Mouse (Mus musculus) hindbrain, embryonic 11.5 days (tissue): ENCODE measurements around the gene Fxyd1. TPM values are rescaled to one million over a fixed set of nuclear protein-coding genes. Genes with fewer than 3 reads are reported as not detected.

Experiments
- ATAC-seq: fragments of 200-750 bp; cut with Nextera tagmentation; 2 replicates; pipeline ENCODE4 v1.8.0; 2017; ENCODE audit warnings: mild to moderate bottlenecking, moderate TSS enrichment, moderate library complexity; ENCODE audit not compliant: low FRiP score
- DNase-seq: peaks from one replicate; pipeline ENCODE4 v3.0.0-alpha.2; 2015; ENCODE audit warnings: low spot score
- H3K27ac ChIP-seq: fragments of 300-500 bp; sonication (generic); 2 replicates; pipeline ENCODE4 v1.5.1; 2014; ENCODE audit warnings: mild to moderate bottlenecking, low read depth, low read length
- H3K27me3 ChIP-seq: fragments of 300-500 bp; sonication (generic); 2 replicates; pipeline ENCODE4 v1.6.1; 2014; ENCODE audit warnings: mild to moderate bottlenecking, low read length, moderate library complexity, mixed read lengths; ENCODE audit not compliant: control insufficient read depth, insufficient read depth
- H3K36me3 ChIP-seq: fragments of 300-500 bp; sonication (generic); 2 replicates; pipeline ENCODE4 v1.6.1; 2014; ENCODE audit warnings: mild to moderate bottlenecking, low read length, moderate library complexity, mixed read lengths; ENCODE audit not compliant: control insufficient read depth, insufficient read depth
- H3K4me1 ChIP-seq: fragments of 300-500 bp; sonication (generic); replicated peaks from 2 replicates; pipeline ENCODE4 v1.6.1; 2014; ENCODE audit warnings: low read length, mixed read lengths; ENCODE audit not compliant: control insufficient read depth, insufficient read depth
- H3K4me2 ChIP-seq: fragments of 300-500 bp; sonication (generic); replicated peaks from 2 replicates; pipeline ENCODE4 v1.6.1; 2014; ENCODE audit warnings: mild to moderate bottlenecking, low read depth, low read length
- H3K4me3 ChIP-seq: fragments of 300-500 bp; sonication (generic); 2 replicates; pipeline ENCODE4 v1.5.1; 2014; ENCODE audit warnings: low read depth, low read length
- H3K9ac ChIP-seq: fragments of 300-500 bp; sonication (generic); 2 replicates; pipeline ENCODE4 v1.6.1; 2014; ENCODE audit warnings: low read depth, low read length
- H3K9me3 ChIP-seq: fragments of 300-500 bp; sonication (generic); 2 replicates; pipeline ENCODE4 v1.6.1; 2016; ENCODE audit warnings: low read length; ENCODE audit not compliant: control insufficient read depth
- WGBS: fragments of 180-500 bp; shearing (Covaris S2); extraction: QIAGEN DNeasy Blood & Tissue Kit; methylation state at CpG from one replicate; pipeline ENCODE4 v1.1.7; 2014; 5-methylcytosine and 5-hydroxymethylcytosine counted together
- polyA plus RNA-seq: library from polyadenylated mRNA; unstranded; fragments of >200 nt; fragmentation: Nextera tagmentation; extraction: Ambion mirVana; gene quantifications from 2 replicates; pipeline ENCODE4 v1.2.1, GENCODE M21; 2014

The Fxyd1 gene
- polyA plus RNA-seq, 1 experiment from 2014 or later = 18.1 TPM

DNA sequence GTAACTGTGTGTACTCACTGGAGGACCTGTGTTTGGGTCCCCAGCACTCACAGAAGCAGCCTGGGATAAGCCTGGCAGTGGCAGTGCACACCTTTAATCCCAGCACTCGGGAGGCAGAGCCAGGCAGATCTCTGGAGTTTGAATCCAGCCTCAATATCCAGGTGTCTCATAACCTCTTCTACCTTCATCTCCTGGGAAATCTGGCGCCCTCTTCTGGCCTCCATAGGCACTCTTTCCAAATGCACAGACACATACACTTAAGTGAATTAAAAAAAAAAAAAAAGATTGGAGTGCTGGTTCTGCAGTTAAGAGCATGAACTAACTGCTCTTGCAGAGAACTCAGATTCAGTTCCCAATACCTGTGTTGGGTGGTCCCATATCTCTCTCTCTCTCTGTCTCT is 26.3 kb downstream of the Fxyd1 start:
- 76% methylated on average over 2 of the region's 2 CpGs for WGBS
- ATAC-seq = no peak
- Histone ChIP-seq H3K27me3 (no peaks in the 10 kb centered on the region), H3K4me1 (no peaks in the 10 kb centered on the region), H3K9me3 (no peaks in the 10 kb centered on the region), H3K9ac (no peak overlapping the region), H3K27ac (no peak overlapping the region), H3K4me3 (no peak overlapping the region), H3K4me2 (no peak overlapping the region), H3K36me3 (no peaks in the 10 kb centered on the region)
- no peak for DNase-seq

DNA sequence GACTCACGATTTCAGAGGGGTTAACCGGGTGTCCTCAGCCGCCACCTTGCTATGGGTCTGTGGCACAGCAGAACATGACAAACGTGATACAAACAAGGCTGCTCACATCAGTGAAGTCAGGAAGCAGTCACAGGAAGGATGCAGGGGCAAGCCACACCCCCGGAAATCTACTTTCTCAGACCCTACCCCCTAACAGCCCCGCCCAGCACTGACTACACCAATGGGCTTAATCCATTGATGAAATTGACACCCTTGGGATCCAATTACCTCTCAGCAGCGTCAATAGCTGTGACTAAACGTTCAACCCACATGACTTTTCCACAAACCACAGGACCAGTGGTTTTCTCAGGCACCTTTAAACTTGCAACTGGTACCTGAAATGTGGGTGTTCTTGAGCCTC is 28.4 kb downstream of the Fxyd1 start:
- no peak overlapping the region for H3K4me3 ChIP-seq
- no peak overlapping the region for H3K27ac ChIP-seq
- 74% methylated on average over 8 of the region's 8 CpGs for WGBS
- no peak overlapping the region for H3K9ac ChIP-seq
- H3K4me2 ChIP-seq = no peak overlapping the region
- no peaks in the 10 kb centered on the region for H3K27me3 ChIP-seq
- ATAC-seq (no peak), DNase-seq (no peak)
- no peaks in the 10 kb centered on the region for H3K4me1 ChIP-seq
- no peaks in the 10 kb centered on the region for H3K9me3 ChIP-seq
- H3K36me3 ChIP-seq = no peaks in the 10 kb centered on the region

DNA sequence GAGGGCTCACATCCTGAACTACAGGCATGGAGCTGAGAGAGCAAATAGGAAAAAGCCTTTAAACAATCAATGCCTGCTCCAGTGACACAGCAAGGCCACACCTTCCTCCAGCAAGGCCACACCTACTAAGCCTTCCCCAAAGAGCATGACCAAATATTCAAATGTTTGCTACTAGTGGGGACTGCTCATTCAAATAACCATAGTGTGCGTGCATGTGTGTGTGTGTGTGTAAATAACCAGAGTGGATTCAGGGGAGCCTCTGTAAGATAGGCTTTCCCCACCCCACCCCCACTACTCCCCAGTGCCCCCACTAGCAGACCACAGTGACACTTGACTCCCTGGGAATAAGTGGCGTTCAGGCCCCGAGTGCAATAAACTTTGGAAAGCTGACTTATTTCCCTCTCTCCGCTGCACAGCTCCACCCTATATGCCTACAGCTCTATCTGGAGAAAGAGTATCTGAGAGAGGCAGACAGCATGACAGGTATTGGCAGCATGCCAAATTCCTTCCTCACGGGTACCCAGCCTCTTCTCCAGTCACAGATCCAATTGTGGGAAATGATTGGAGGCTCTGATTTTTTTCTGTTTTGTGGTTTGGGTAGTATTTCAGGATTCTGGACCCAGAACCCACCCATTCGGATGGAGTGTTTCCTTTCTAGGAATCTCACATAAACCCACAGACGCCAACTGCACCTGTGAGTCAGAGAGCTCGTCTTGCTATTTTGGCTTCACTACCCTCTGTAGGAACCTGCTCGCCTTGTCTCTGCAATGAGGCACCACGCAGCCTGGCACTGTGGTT is 39.7 kb downstream of the Fxyd1 start:
- Histone ChIP-seq H3K9me3 (no peaks in the 10 kb centered on the region), H3K36me3 (no peaks in the 10 kb centered on the region), H3K27ac (no peak overlapping the region), H3K4me3 (no peak overlapping the region), H3K4me2 (no peak overlapping the region), H3K4me1 (no peaks in the 10 kb centered on the region), H3K27me3 (no peaks in the 10 kb centered on the region), H3K9ac (no peak overlapping the region)
- ATAC-seq (no peak), DNase-seq (peak; percentile 18)
- WGBS = 68% methylated on average over 10 of the region's 10 CpGs

DNA sequence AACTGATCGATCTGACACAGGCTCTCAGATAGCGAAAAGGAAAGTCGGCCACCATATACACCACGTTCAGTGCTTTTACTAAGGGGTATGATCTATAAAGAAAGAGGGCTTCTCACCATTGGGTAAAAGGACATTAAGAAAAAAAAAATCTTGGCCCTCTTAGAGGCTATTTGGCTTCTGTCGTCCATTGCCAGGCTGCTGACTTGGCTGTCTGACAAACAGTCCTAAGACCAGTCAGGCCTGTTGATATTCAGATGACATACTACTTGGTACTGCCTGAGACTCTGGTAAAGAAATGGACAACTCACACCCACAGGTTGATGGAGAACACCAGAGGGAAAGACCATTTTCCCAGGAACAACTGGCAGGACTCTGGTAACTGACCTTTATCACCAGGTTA is 44.0 kb downstream of the Fxyd1 start:
- 91% methylated on average over 5 of the region's 5 CpGs for WGBS
- no peak overlapping the region for H3K27ac ChIP-seq
- H3K4me1 ChIP-seq = no peaks in the 10 kb centered on the region
- H3K9me3 ChIP-seq = no peaks in the 10 kb centered on the region
- ATAC-seq = no peak
- H3K36me3 ChIP-seq = no peaks in the 10 kb centered on the region
- no peak overlapping the region for H3K4me3 ChIP-seq
- no peak overlapping the region for H3K9ac ChIP-seq
- no peak for DNase-seq
- no peak overlapping the region for H3K4me2 ChIP-seq
- H3K27me3 ChIP-seq = no peaks in the 10 kb centered on the region

DNA sequence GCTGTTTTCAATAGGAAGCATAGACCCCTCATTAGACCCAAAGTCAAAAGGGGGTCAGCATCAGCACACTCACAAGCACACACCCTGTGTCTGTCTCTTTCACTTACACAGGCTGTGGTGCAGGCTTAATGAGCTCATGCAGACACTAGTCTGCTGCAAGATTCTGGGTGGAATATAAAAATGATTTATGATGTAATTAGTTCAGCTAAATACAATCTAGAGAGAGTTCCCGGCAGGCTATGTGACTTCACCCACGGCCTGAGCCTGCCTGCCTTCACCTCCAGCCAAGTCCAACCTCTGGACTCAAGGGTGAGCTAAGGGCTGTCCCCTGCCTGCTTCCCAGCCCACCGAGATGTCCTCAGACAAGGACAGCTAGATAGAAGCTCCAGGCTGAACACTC is 48.1 kb downstream of the Fxyd1 start:
- no peaks in the 10 kb centered on the region for H3K4me1 ChIP-seq
- H3K9me3 ChIP-seq = no peaks in the 10 kb centered on the region
- WGBS = 84% methylated on average over 3 of the region's 3 CpGs
- no peak for ATAC-seq
- H3K36me3 ChIP-seq = no peaks in the 10 kb centered on the region
- H3K9ac ChIP-seq = no peak overlapping the region
- no peak overlapping the region for H3K4me2 ChIP-seq
- no peak for DNase-seq
- H3K27ac ChIP-seq = no peak overlapping the region
- no peaks in the 10 kb centered on the region for H3K27me3 ChIP-seq
- no peak overlapping the region for H3K4me3 ChIP-seq

DNA sequence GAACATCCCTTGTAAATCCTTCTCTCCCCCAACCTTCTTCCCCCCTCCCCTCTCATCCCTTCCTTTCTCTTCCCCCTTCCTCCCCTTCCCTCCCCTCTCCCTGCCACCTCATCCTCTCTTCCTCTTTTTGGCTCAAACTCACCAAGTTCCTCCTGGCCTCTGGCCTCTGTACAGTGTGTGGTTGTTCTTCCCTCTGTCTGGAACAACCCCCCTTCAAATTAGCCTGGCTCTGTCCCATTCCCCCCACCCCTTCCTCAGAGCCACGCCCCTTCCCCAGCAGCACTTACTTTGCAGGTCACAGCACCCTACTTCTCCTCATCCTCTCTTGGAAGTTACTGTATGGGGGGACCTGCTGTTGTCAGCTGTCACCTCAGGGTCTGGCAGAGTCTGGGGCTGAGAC is 48.8 kb downstream of the Fxyd1 start:
- H3K4me3 ChIP-seq = no peak overlapping the region
- no peak for ATAC-seq
- H3K9me3 ChIP-seq = no peaks in the 10 kb centered on the region
- no peaks in the 10 kb centered on the region for H3K4me1 ChIP-seq
- H3K4me2 ChIP-seq = no peak overlapping the region
- H3K36me3 ChIP-seq = no peaks in the 10 kb centered on the region
- no peaks in the 10 kb centered on the region for H3K27me3 ChIP-seq
- no peak overlapping the region for H3K9ac ChIP-seq
- DNase-seq = no peak
- 53% methylated on average over 1 of the region's 1 CpGs for WGBS
- H3K27ac ChIP-seq = no peak overlapping the region

DNA sequence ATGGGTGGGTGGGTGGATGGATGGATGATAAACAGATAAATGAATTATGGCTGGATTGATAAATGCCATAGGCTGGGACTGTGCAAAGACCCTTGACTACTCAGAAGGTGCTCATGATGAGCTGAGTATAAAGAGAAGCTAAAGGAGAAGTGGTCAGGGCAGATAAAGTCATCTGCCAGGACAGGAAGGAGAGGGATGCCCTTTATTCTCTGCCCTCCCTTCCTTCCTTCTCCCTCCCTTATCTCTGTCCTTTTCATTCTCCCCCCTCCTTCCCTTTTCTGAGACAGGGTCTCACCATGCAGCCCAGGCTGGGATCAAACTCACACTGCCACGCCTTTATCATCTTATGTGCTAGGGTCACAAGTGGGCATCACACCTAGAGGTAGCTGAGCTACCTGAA is 49.2 kb downstream of the Fxyd1 start:
- H3K9ac ChIP-seq = no peak overlapping the region
- no peak overlapping the region for H3K27ac ChIP-seq
- no peak overlapping the region for H3K4me3 ChIP-seq
- ATAC-seq (no peak), DNase-seq (no peak)
- H3K27me3 ChIP-seq = no peaks in the 10 kb centered on the region
- H3K36me3 ChIP-seq = no peaks in the 10 kb centered on the region
- 87% methylated on average over 1 of the region's 1 CpGs for WGBS
- no peak overlapping the region for H3K4me2 ChIP-seq
- H3K9me3 ChIP-seq = no peaks in the 10 kb centered on the region
- H3K4me1 ChIP-seq = no peaks in the 10 kb centered on the region

DNA sequence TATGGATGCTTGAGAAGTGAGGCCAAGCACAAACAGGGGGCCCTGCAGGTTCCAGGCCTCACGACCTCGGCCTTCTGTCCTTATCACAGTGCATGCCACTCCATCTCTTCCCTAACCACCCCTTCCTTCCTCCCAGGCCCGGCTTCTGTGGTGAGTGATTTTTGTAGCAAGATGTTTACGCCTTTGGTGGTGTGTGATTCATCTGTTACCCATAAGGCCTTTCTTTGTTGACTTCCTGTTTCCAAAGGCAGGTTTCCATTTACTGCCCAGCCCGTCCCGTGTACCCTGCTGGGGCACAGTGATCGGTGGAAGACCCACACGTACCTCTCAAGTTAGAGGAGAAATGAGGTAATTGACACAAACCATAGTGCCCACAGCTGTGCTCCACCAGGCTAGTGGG is 54.3 kb downstream of the Fxyd1 start:
- H3K9ac ChIP-seq = no peak overlapping the region
- 79% methylated on average over 8 of the region's 8 CpGs for WGBS
- ATAC-seq (no peak), DNase-seq (no peak)
- no peak overlapping the region for H3K27ac ChIP-seq
- H3K27me3 ChIP-seq = no peaks in the 10 kb centered on the region
- no peaks in the 10 kb centered on the region for H3K4me1 ChIP-seq
- no peaks in the 10 kb centered on the region for H3K9me3 ChIP-seq
- no peaks in the 10 kb centered on the region for H3K36me3 ChIP-seq
- no peak overlapping the region for H3K4me3 ChIP-seq
- no peak overlapping the region for H3K4me2 ChIP-seq
